Mouse (Mus musculus) lung, postnatal 25 days (tissue): ENCODE data around the gene Ext2.

Source experiments
- DNase-seq: peaks from one replicate; pipeline ENCODE4 v3.0.0; 2022; ENCODE audit warnings: low spot score

Ext2 gene

DNA sequence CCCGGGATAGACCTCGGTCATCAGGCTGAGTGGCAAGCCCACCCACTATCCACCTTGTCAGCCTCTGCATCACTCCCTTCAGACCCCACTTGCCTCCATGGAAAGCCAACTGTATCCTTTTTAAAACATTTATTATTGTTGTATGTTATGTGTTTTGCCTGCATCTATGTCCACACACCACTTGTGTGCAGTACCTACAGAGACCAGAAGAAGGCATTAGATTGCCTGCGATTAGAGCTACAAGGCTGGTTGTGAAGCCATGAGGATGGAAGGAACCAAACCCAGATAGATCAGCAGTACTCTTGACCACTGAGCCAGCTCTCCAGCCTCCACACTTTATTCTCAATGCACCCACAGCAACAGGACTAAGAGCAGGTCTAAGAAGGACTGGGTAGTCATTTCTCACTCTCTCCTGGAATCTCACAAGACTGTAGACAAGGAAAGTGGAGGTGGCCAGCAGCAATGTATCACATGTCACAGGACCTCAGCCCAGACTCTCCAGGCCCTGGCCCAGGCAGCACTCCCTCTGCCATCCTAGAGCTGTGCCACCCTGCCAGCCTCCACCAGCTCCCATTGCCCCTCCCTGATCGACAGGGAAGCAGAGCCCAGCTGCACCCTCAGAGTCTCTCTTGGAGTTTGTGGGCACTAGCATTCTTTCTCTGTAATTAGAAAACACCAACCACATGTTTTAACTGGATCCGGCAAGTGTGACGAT is 15.7 kb downstream of the Ext2 start:
- no peak for DNase-seq

DNA sequence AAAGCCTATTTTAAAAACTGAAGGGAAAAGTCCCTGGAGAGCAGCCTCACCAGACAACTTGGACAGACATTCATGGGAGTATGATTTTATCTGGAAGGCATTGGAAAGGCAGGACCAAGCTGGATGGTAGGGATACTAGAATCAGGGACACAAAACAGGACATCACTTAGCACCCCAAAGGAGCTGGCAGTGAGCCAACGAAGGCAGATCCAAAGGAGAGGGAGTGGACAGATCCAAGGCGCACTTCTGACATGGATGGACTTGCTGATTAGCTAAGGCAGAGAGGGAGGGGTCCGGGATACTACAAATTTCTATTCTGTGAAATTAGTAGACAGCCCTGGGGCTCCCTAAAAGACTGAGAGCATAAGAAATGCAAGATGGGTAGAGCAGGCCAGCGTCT is 16.8 kb downstream of the Ext2 start:
- no peak for DNase-seq

- no peak for DNase-seq
Measured at GRCm38 (mm10) chr2:93805066-93805465, 17.3 kb downstream of the Ext2 start.

- DNase-seq, result no peak
Measured at GRCm38 (mm10) chr2:93802947-93803346, 19.4 kb downstream of the Ext2 start.

DNA sequence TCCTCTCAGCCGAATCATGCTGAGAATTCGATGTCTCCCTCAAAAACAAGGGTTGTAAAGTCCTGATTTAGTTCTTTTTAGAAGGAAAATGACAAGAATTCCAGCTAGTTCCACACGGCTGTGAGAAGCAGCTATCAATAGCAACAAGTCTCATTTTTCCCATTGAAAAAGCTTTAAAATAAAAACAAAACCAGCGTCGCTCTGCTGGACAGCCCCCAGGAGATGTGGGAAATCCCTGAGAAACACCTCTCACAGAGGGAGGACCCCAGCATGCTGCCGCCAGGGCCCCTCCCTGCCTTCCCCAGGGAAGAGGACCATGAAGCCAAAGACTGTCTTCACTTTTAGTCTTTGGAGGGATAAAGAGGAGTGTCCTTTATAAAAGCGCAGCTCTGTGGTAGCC is 21.3 kb downstream of the Ext2 start:
- DNase-seq, result no peak

- peak; percentile 51 for DNase-seq
Measured at GRCm38 (mm10) chr2:93797162-93797795, 25.1 kb downstream of the Ext2 start.

- DNase-seq, result no peak
Measured at GRCm38 (mm10) chr2:93794375-93794774, 28.0 kb downstream of the Ext2 start.

- peak; percentile 80 for DNase-seq
Measured at GRCm38 (mm10) chr2:93791516-93792499, 30.6 kb downstream of the Ext2 start.

- no peak for DNase-seq
Measured at GRCm38 (mm10) chr2:93790798-93791345, 31.5 kb downstream of the Ext2 start.

GRCm38 (mm10) chr2:93788557-93788956 is 33.8 kb downstream of the Ext2 start:
- DNase-seq, result no peak

GRCm38 (mm10) chr2:93786175-93786574 is 36.2 kb downstream of the Ext2 start:
- peak; percentile 79 for DNase-seq

DNA sequence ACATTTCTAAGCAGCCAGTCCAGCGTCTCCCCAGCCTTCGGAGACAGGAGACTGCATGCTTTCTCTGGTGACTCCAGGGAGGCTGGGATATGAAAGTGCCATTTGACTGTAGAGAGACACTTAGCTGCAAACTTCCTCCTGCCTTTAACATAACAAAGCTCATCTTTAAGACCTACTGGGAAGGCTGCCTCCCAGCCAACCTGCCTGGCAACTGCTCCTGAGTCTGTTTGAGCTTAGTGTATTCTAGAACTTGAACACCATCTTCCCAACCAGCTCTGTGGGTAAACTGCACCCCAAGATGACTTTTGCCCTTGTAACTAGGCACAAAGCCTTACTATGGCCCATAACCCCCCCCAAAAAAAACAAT is 37.0 kb downstream of the Ext2 start:
- no peak for DNase-seq

GRCm38 (mm10) chr2:93784721-93785431 is 37.5 kb downstream of the Ext2 start:
- DNase-seq, result no peak

- no peak for DNase-seq
Measured at GRCm38 (mm10) chr2:93783926-93784539, 38.3 kb downstream of the Ext2 start.

DNA sequence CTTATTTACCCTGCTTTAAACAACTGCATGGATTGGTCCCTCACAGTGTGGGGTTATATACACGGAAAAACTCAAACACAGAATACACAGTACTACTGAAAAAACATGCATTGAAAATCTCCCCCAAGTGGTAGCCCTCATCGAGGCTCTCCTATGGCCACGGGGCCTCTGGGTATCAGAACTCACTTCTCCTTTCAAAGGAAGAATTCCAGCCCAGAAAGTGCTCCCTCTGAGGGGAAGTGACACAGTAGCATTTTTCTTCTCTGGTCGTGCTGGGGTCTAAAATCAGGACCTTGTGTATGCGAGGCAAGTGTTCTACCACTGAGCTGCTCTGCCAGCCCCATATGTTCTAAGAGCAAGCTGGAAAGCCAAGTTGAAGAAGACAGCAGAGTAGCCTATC is 39.7 kb downstream of the Ext2 start:
- DNase-seq, result no peak

DNA sequence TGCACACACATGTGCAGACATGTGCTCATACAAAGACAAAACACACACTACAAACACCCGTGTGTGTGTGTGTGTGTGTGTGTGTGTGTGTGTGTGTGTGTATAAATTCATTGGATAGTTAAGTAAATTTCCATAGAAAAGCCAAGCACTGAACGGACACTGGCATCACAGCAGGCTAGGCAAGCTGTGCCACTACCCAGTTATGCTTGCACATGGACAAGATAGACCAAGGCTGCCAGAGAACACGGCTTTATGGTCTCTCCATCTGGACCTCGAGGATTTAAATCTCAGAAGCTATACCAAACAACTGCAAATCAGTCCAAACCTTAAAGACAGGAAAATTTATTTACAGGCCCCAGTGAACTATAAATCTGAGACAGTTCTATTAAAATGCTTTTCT is 40.2 kb downstream of the Ext2 start:
- DNase-seq, result no peak

DNA sequence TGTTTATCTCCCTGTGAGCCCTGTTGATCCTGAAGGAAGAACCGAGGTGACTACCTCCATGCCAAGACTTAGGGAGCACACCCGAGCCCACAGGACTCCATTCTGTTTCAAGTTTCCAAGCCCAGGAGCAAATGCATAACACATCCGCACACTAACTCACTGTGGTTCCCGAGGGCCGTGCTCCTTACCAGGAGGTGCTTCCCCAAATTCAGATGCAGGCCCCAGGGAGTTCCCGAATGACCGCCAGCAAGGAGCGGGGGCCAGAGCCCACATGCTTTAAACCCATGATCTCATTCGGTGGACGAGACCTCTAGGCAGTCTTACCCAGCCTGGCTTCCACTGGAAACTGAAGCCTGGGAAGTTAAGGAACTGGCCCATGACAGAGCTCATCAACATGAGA is 41.8 kb downstream of the Ext2 start:
- DNase-seq, result no peak

- DNase-seq, result no peak
Measured at GRCm38 (mm10) chr2:93779897-93780208, 42.5 kb downstream of the Ext2 start.

- no peak for DNase-seq
Measured at GRCm38 (mm10) chr2:93779081-93779896, 43.1 kb downstream of the Ext2 start.

- no peak for DNase-seq
Measured at GRCm38 (mm10) chr2:93778616-93779015, 43.8 kb downstream of the Ext2 start.

GRCm38 (mm10) chr2:93777056-93777430 is 45.3 kb downstream of the Ext2 start:
- DNase-seq, result no peak
